In the genomic region with DNA sequence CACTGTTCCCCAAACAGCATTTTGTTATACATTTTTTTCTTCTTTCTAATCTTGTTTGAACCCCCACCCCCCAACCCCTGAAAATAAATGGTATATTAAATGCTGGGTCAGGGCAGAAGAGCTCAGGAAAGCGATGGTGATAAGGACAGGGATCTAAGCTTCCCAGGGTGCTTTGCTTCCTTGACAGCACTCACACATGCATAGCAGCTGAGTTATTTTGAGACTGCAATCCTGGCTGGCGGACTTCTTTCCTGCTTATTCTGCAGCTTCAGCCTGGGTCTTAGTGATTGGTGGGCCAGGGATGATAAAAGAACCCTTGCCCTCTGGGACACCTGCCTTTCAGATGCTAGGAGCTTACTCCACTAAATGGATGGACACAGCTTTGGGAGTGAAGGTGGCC, we compare ENCODE assay signal across 18 mouse cellular contexts.
DNase-seq lines count a peak whose midpoint lies in the region; ATAC-seq and TF ChIP-seq lines count a peak whose summit lies in the region.
"Had no signal": no experiment of that assay in that cellular context is flagged by ENCODE, and none has a peak within 500 bp of the region (broad histone marks: within the 10 kb centered on the region; RNA-seq: fewer than 3 reads in every experiment).

No protein-coding gene starts in this region.

- H3K9ac ChIP-seq in heart, embryonic 13.5 days = no peak overlapping the region
- no peak overlapping the region for H3K9ac ChIP-seq in midbrain, embryonic 15.5 days
- H3K9ac ChIP-seq in midbrain, postnatal 0 days (replicated peaks; ENCODE audit: low read length, poor library complexity, severe bottlenecking) = no peak overlapping the region
- H3K9ac ChIP-seq: forebrain, embryonic 13.5 days; forebrain, postnatal 0 days; hindbrain, embryonic 13.5 days had no signal

- 19% methylated on average over 2 of the region's 2 CpGs for WGBS in heart, embryonic 13.5 days
- WGBS in heart, embryonic 10.5 days = 32% methylated on average over 2 of the region's 2 CpGs
- WGBS in midbrain, embryonic 15.5 days = 78% methylated on average over 2 of the region's 2 CpGs
- WGBS in midbrain, postnatal 0 days = 74% methylated on average over 2 of the region's 2 CpGs
- 87% methylated on average over 2 of the region's 2 CpGs for WGBS in kidney, adult 2 months

- peaks cover 30% of the 10 kb centered on the region for H3K36me3 ChIP-seq in heart, embryonic 13.5 days
- H3K36me3 ChIP-seq in heart, embryonic 10.5 days = peaks cover 13% of the 10 kb centered on the region
- no peaks in the 10 kb centered on the region for H3K36me3 ChIP-seq in midbrain, embryonic 15.5 days (replicated peaks)
- H3K36me3 ChIP-seq in midbrain, postnatal 0 days (ENCODE audit: insufficient read depth, low read length) = peaks cover 5% of the 10 kb centered on the region; the same call in 1 of the 2 replicates
- no peaks in the 10 kb centered on the region for H3K36me3 ChIP-seq in kidney, adult 2 months (ENCODE audit: control insufficient read depth, insufficient read depth, low read length)

- H3K4me2 ChIP-seq in heart, embryonic 13.5 days = no peak overlapping the region
- H3K4me2 ChIP-seq in midbrain, embryonic 15.5 days = no peak overlapping the region
- no peak overlapping the region for H3K4me2 ChIP-seq in midbrain, postnatal 0 days (ENCODE audit: low read depth, low read length, poor library complexity, severe bottlenecking)
- H3K4me2 ChIP-seq: forebrain, embryonic 13.5 days; hindbrain, embryonic 13.5 days had no signal

- H3K9me3 ChIP-seq in heart, embryonic 13.5 days = no peaks in the 10 kb centered on the region
- H3K9me3 ChIP-seq in heart, embryonic 10.5 days = no peaks in the 10 kb centered on the region
- H3K9me3 ChIP-seq in midbrain, embryonic 15.5 days = no peaks in the 10 kb centered on the region
- H3K9me3 ChIP-seq in midbrain, postnatal 0 days (ENCODE audit: low read length) = no peaks in the 10 kb centered on the region
- H3K9me3 ChIP-seq: embryonic facial prominence, embryonic 10.5 days; forebrain, embryonic 13.5 days; hindbrain, embryonic 13.5 days had no signal

- H3K4me3 ChIP-seq in heart, embryonic 13.5 days = no peak overlapping the region
- no peak overlapping the region for H3K4me3 ChIP-seq in heart, embryonic 10.5 days
- no peak overlapping the region for H3K4me3 ChIP-seq in midbrain, embryonic 15.5 days
- no peak overlapping the region for H3K4me3 ChIP-seq in midbrain, postnatal 0 days (ENCODE audit: low read depth, low read length)
- H3K4me3 ChIP-seq in kidney, adult 2 months (ENCODE audit: insufficient read depth, low read depth, low read length) = no peak overlapping the region
- H3K4me3 ChIP-seq: embryonic facial prominence, embryonic 10.5 days; forebrain, embryonic 13.5 days; hindbrain, embryonic 13.5 days had no signal

- no peak for ATAC-seq in heart, embryonic 13.5 days (ENCODE audit: extremely low read depth, insufficient number of reproducible peaks, low FRiP score, low TSS enrichment)
- ATAC-seq in midbrain, embryonic 15.5 days (replicated peaks) = no peak
- ATAC-seq in midbrain, postnatal 0 days (ENCODE audit: low FRiP score) = no peak
- ATAC-seq: forebrain, embryonic 13.5 days; forebrain, postnatal 0 days; hindbrain, postnatal 0 days had no signal

- H3K27me3 ChIP-seq in heart, embryonic 13.5 days (replicated peaks) = no peaks in the 10 kb centered on the region
- no peaks in the 10 kb centered on the region for H3K27me3 ChIP-seq in heart, embryonic 10.5 days (ENCODE audit: insufficient read depth, poor library complexity, severe bottlenecking)
- no peaks in the 10 kb centered on the region for H3K27me3 ChIP-seq in midbrain, embryonic 15.5 days (replicated peaks)
- no peaks in the 10 kb centered on the region for H3K27me3 ChIP-seq in midbrain, postnatal 0 days (ENCODE audit: insufficient read depth, low read length)
- H3K27me3 ChIP-seq in kidney, adult 2 months (replicated peaks; ENCODE audit: control insufficient read depth, insufficient read depth, low read length) = no peaks in the 10 kb centered on the region
- H3K27me3 ChIP-seq: forebrain, embryonic 13.5 days; hindbrain, embryonic 13.5 days had no signal

- no peak for DNase-seq in heart, embryonic 10.5 days (ENCODE audit: low spot score)
- peak; percentile 9 for DNase-seq in heart, postnatal 4 days
- DNase-seq in heart, adult 11 months = no peak
- DNase-seq in midbrain, postnatal 0 days (ENCODE audit: low spot score) = no peak
- no peak for DNase-seq in kidney, adult 2 months
- DNase-seq: adrenal gland, adult 2 months; adrenal gland, postnatal 25 days; cerebellum, adult 2 months; cerebellum, postnatal 10 days; forebrain, postnatal 0 days; gastrocnemius, postnatal 36 days; kidney, adult 11 months had no signal

- TF ChIP-seq CTCF in midbrain, postnatal 0 days (IDR thresholded peaks at IDR 0.05) = no peak
- no peak for TF ChIP-seq CTCF in kidney, adult 2 months (conservative IDR thresholded peaks at IDR 0.05; ENCODE audit: insufficient read depth, insufficient read length, low read depth, low read length)

- H3K27ac ChIP-seq in heart, embryonic 13.5 days (replicated peaks) = peak overlapping the region; percentile 52
- H3K27ac ChIP-seq in heart, embryonic 10.5 days = no peak overlapping the region; the same call in 1 of the 2 replicates
- H3K27ac ChIP-seq in midbrain, embryonic 15.5 days = peak overlapping the region; percentile 15; the same call in 1 of the 2 replicates
- no peak overlapping the region for H3K27ac ChIP-seq in midbrain, postnatal 0 days (ENCODE audit: low read depth, low read length)
- H3K27ac ChIP-seq in kidney, adult 2 months (ENCODE audit: insufficient read depth, low read depth, low read length) = no peak overlapping the region
- H3K27ac ChIP-seq: embryonic facial prominence, embryonic 10.5 days; forebrain, embryonic 13.5 days; hindbrain, embryonic 13.5 days; hindbrain, postnatal 0 days had no signal

- no peak for TF ChIP-seq POLR2A in kidney, adult 2 months (IDR thresholded peaks at IDR 0.05; ENCODE audit: low read depth, low read length)

- H3K4me1 ChIP-seq in heart, embryonic 13.5 days = peaks cover 24% of the 10 kb centered on the region
- H3K4me1 ChIP-seq in heart, embryonic 10.5 days = peaks cover 17% of the 10 kb centered on the region
- peaks cover 18% of the 10 kb centered on the region for H3K4me1 ChIP-seq in midbrain, embryonic 15.5 days
- no peaks in the 10 kb centered on the region for H3K4me1 ChIP-seq in midbrain, postnatal 0 days (ENCODE audit: insufficient read depth, low read length)
- no peaks in the 10 kb centered on the region for H3K4me1 ChIP-seq in kidney, adult 2 months (ENCODE audit: control insufficient read depth, insufficient read depth, low read length)

Comparison
In these comparisons a context has a peak if more than half of its experiments do, and no peak if none do; other contexts are left out.
1. H3K27ac ChIP-seq: peak in heart, embryonic 13.5 days (single experiment) and midbrain, embryonic 15.5 days (single experiment); none in heart, embryonic 10.5 days (single experiment), midbrain, postnatal 0 days (single experiment) and kidney, adult 2 months (single experiment).